13 mouse cellular contexts compared by ENCODE assay signal in the genomic region with DNA sequence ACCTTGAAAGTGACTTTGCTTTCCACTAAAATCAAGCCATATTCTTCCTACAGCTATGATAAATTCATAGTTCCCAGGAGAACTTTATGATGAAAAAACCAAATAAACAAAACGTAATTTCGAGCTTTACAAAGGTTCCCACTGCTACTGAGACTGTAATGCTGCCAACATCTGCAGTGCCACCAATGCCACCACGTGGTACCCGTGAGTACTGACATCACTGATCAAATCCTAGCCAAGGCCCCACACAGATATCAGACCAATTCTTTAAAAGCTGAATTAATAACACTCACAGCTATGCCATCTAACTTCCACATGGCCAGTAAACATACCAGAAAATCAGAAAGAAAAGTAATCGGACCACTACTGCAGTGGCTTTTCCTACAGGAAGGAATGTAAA. TPM values are rescaled to one million over a fixed set of nuclear protein-coding genes. Genes with fewer than 3 reads are reported as not detected.
DNase-seq lines count a peak whose midpoint lies in the region; TF ChIP-seq lines count a peak whose summit lies in the region.
"Had no signal": no experiment of that assay in that cellular context is flagged by ENCODE, and none has a peak within 500 bp of the region (broad histone marks: within the 10 kb centered on the region; RNA-seq: fewer than 3 reads in every experiment).

No protein-coding gene starts in this region.

- no peaks in the 10 kb centered on the region for H3K4me1 ChIP-seq in heart, adult 2 months (ENCODE audit: control insufficient read depth, insufficient read depth, low read length)
- H3K4me1 ChIP-seq: lung, embryonic 15.5 days; midbrain, embryonic 13.5 days; neural tube, embryonic 12.5 days had no signal

- H3K79me2 ChIP-seq in heart, adult 2 months (replicated peaks; ENCODE audit: control insufficient read depth, insufficient read depth, low read length), result no peaks in the 10 kb centered on the region

- no peak overlapping the region for H3K4me3 ChIP-seq in heart, adult 2 months
- H3K4me3 ChIP-seq: lung, embryonic 15.5 days; midbrain, embryonic 13.5 days; neural tube, embryonic 12.5 days had no signal

- intact Hi-C loops in heart, adult 2 months (cut with DNase I), result no loop called here
- intact Hi-C loops in heart, postnatal 36 days (cut with DNase I), result no loop called here
- intact Hi-C loops in left cerebral cortex, postnatal 4 days (cut with DNase I), result no loop called here

- TF ChIP-seq CTCF in heart, adult 2 months (IDR thresholded peaks at IDR 0.05), result peak; percentile 43

- H3K27ac ChIP-seq in heart, adult 2 months, result no peak overlapping the region
- H3K27ac ChIP-seq: lung, embryonic 15.5 days; midbrain, embryonic 13.5 days; neural tube, embryonic 12.5 days had no signal

- TF ChIP-seq EP300 in heart, adult 2 months (IDR thresholded peaks at IDR 0.05; ENCODE audit: insufficient read depth, low read depth, low read length), result no peak

- no peak overlapping the region for H3K9ac ChIP-seq in heart, adult 2 months (ENCODE audit: low read depth, low read length)
- H3K9ac ChIP-seq: lung, embryonic 15.5 days; midbrain, embryonic 13.5 days; neural tube, embryonic 12.5 days had no signal

- 78% methylated on average over 5 of the region's 5 CpGs for WGBS in heart, adult 2 months

- no peak for DNase-seq in heart, adult 2 months
- DNase-seq in heart, postnatal 36 days, result no peak
- peak; percentile 36 for DNase-seq in left cerebral cortex, postnatal 4 days
- DNase-seq in left cerebral cortex, adult 11 months (ENCODE audit: low spot score), result no peak
- DNase-seq in right cerebral cortex, adult 2 months (ENCODE audit: low spot score in 2 of 2), result peak; percentile 13 to 17
- no peak for DNase-seq in right cerebral cortex, postnatal 4 days
- DNase-seq in thymus, adult 18-20 months, result no peak
- DNase-seq: embryo, embryonic 11 days; heart, adult 11 months; thymus, postnatal 36 days had no signal

- H3K36me3 ChIP-seq in heart, adult 2 months (ENCODE audit: control insufficient read depth, insufficient read depth, low read length), result no peaks in the 10 kb centered on the region

- no peak for TF ChIP-seq POLR2A in heart, adult 2 months (IDR thresholded peaks at IDR 0.05; ENCODE audit: insufficient read depth, low read depth, low read length)

- no peaks in the 10 kb centered on the region for H3K27me3 ChIP-seq in heart, adult 2 months (ENCODE audit: control insufficient read depth, insufficient read depth, low read length)
- H3K27me3 ChIP-seq: lung, embryonic 15.5 days; midbrain, embryonic 13.5 days; neural tube, embryonic 12.5 days had no signal

RNA-seq across cellular contexts. Expression of a gene that starts 32.8 kb away (rescaled TPM):
- under 1 TPM; 0.18 to 0.63 TPM for total RNA-seq in heart, adult 2 months (2021)
- polyA plus RNA-seq in heart, adult 2 months (2012; rRNA removed), result 0.06 and 0.20 TPM in 2 replicates
- total RNA-seq in heart, postnatal 36 days (2021), result under 1 TPM; 0.31 to 0.51 TPM
- total RNA-seq in left cerebral cortex, postnatal 4 days (2021), result 1 to 10 TPM; 2.8 to 3.3 TPM

RNA-seq across cellular contexts. Expression of a gene that starts 33.0 kb away (rescaled TPM):
- total RNA-seq in heart, adult 2 months (2021), result 10 to 100 TPM; 86.2 to 98.9 TPM
- polyA plus RNA-seq in heart, adult 2 months (2012; rRNA removed), result 77.3 and 99.6 TPM in 2 replicates
- 10 to 100 TPM; 94.3 to 99.5 TPM for total RNA-seq in heart, postnatal 36 days (2021)
- 100 to 1,000 TPM; 109 to 157 TPM for total RNA-seq in left cerebral cortex, postnatal 4 days (2021)

RNA-seq across cellular contexts. Expression of a gene that starts 52.9 kb away (rescaled TPM):
- 10 to 100 TPM; 20.4 to 21.4 TPM for total RNA-seq in heart, adult 2 months (2021)
- 29.6 and 35.0 TPM in 2 replicates for polyA plus RNA-seq in heart, adult 2 months (2012; rRNA removed)
- 10 to 100 TPM; 22.0 to 24.9 TPM for total RNA-seq in heart, postnatal 36 days (2021)
- total RNA-seq in left cerebral cortex, postnatal 4 days (2021), result 100 to 1,000 TPM; 107 to 112 TPM

RNA-seq across cellular contexts. Expression of a gene that starts 54.1 kb away (rescaled TPM):
- total RNA-seq in heart, adult 2 months (2021), result 1 to 10 TPM; 6.5 to 8.0 TPM
- 5.8 and 9.8 TPM in 2 replicates for polyA plus RNA-seq in heart, adult 2 months (2012; rRNA removed)
- total RNA-seq in heart, postnatal 36 days (2021), result 1 to 10 TPM; 5.6 to 6.2 TPM
- 10 to 100 TPM; 70.3 to 72.3 TPM for total RNA-seq in left cerebral cortex, postnatal 4 days (2021)

Comparison
In these comparisons a context has a peak if more than half of its experiments do, and no peak if none do; other contexts are left out.
1. DNase-seq: peak in left cerebral cortex, postnatal 4 days (single experiment) and right cerebral cortex, adult 2 months (2 of 2); none in heart, adult 2 months (0 of 2), heart, postnatal 36 days (0 of 2), left cerebral cortex, adult 11 months (single experiment), right cerebral cortex, postnatal 4 days (single experiment) and thymus, adult 18-20 months (0 of 2).
2. RNA of a gene that starts 52.9 kb away (total RNA-seq): 107 to 112 TPM in left cerebral cortex, postnatal 4 days; 22.0 to 24.9 TPM in heart, postnatal 36 days and 20.4 to 21.4 TPM in heart, adult 2 months; every median in the first group is over 4 times any median in the second.